14 mouse cellular contexts compared by ENCODE assay signal in the genomic region with DNA sequence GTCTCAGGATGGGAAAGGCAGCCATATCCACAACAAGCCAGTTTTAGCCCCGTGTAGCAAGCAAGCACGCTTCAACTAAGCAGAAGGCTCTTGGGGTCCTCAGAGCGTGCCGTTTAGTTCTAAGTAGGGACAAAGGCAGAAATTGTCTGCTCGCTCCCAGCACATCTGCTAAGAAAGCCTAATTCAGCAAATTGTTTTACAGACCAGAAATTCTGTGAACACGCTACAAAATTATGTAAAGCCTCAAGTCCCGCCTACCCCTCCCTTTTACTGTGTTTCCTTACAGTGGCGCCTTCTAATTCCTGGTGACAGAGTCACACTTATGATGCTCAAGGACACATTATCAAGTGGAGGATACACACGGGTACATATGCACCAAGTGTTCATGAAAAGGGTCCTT.
"Had no signal": no experiment of that assay in that cellular context is flagged by ENCODE, and none has a peak within 500 bp of the region (broad histone marks: within the 10 kb centered on the region; RNA-seq: fewer than 3 reads in every experiment).

No protein-coding gene starts in this region.

- H3K36me3 ChIP-seq: limb, embryonic 12.5 days; liver, embryonic 13.5 days; lung, embryonic 15.5 days had no signal

- ATAC-seq: liver, postnatal 0 days had no signal

- H3K4me3 ChIP-seq: limb, embryonic 12.5 days; liver, embryonic 13.5 days; lung, embryonic 15.5 days had no signal

- H3K4me2 ChIP-seq: limb, embryonic 12.5 days; liver, embryonic 13.5 days; lung, embryonic 15.5 days; midbrain, embryonic 11.5 days had no signal

- H3K27ac ChIP-seq: kidney, postnatal 0 days; limb, embryonic 12.5 days; liver, embryonic 13.5 days; lung, embryonic 15.5 days; macrophage had no signal

- H3K27me3 ChIP-seq: limb, embryonic 12.5 days; liver, embryonic 13.5 days; lung, embryonic 15.5 days had no signal

- H3K9ac ChIP-seq: limb, embryonic 12.5 days; liver, embryonic 13.5 days; liver, postnatal 0 days; lung, embryonic 15.5 days had no signal

- DNase-seq: kidney, postnatal 36 days; liver; liver, embryonic 13.5 days; liver, postnatal 0 days; lung, postnatal 14 days; right cerebral cortex, adult 18-20 months; right cerebral cortex, postnatal 25 days; thymus, postnatal 36 days had no signal

- H3K9me3 ChIP-seq: limb, embryonic 12.5 days; liver, embryonic 13.5 days; lung, embryonic 15.5 days; megakaryocyte, embryonic 14.5 days had no signal
